Mouse (Mus musculus): ENCODE results near the gene Edn3. TPM values are rescaled to one million over a fixed set of nuclear protein-coding genes. Genes with fewer than 3 reads are reported as not detected.

Edn3 gene
- total and polyA plus RNA-seq, 3 experiments: not detected

- dilution Hi-C loops (cut with MboI; ENCODE audit: extremely low pct_ligation_motif_present, extremely low pct_unique_long_range_greater_than_20kb, low sequenced_read_pairs) (no loop called here), in situ Hi-C loops (cut with MboI; ENCODE audit: low pct_ligation_motif_present, low pct_unique_long_range_greater_than_20kb, low sequenced_read_pairs) (no loop called here)
- Histone ChIP-seq H3K27ac (ENCODE audit: insufficient read depth, low read depth) (no peak overlapping the region), H3K9ac (ENCODE audit: insufficient read depth, low read depth) (no peak overlapping the region), H3K27me3 (replicated peaks) (peaks cover 47% of the 10 kb centered on the region), H3K4me1 (ENCODE audit: control insufficient read depth in 1 of 2, insufficient read depth in 2 of 2) (no peaks in the 10 kb centered on the region), H3K4me2 (ENCODE audit: insufficient read depth, low read depth, poor library complexity, severe bottlenecking) (no peak overlapping the region), H3K9me3 (replicated peaks; ENCODE audit: low read length) (no peaks in the 10 kb centered on the region), H3K79me2 (replicated peaks; ENCODE audit: control insufficient read depth, extremely low read depth, insufficient read depth, poor library complexity, severe bottlenecking) (no peaks in the 10 kb centered on the region), H3K4me3 (replicated peaks in 1 of 3; ENCODE audit: low read depth in 2 of 3, low read length in 2 of 3, poor library complexity in 1 of 3) (no peak overlapping the region), H3K36me3 (replicated peaks in 1 of 2; ENCODE audit: control insufficient read depth in 1 of 2, insufficient read depth in 1 of 2, low read length in 1 of 2) (no peaks in the 10 kb centered on the region)
- TF ChIP-seq BHLHE40 (IDR thresholded peaks at IDR 0.05; ENCODE audit: low read depth, low read length) (no peak), NELFE (IDR thresholded peaks at IDR 0.05; ENCODE audit: low read depth, low read length) (no peak), JUN (IDR thresholded peaks at IDR 0.05; ENCODE audit: insufficient read depth, low read depth, low read length) (no peak), ZC3H11A (IDR thresholded peaks at IDR 0.05; ENCODE audit: low read depth, low read length) (no peak), MYC (IDR thresholded peaks at IDR 0.05; ENCODE audit: low read depth, low read length) (no peak), MXI1 (IDR thresholded peaks at IDR 0.05; ENCODE audit: low read depth, low read length) (no peak), USF2 (conservative IDR thresholded peaks at IDR 0.05; ENCODE audit: low read depth, low read length) (no peak), ELF1 (IDR thresholded peaks at IDR 0.05; ENCODE audit: low read depth, low read length) (no peak), GABPA (IDR thresholded peaks at IDR 0.05; ENCODE audit: insufficient replicate concordance, low read depth, low read length) (no peak), MAFK (IDR thresholded peaks at IDR 0.05; ENCODE audit: insufficient replicate concordance, low read length) (no peak), JUND (conservative IDR thresholded peaks at IDR 0.05; ENCODE audit: low read depth, low read length) (no peak), ZKSCAN1 (IDR thresholded peaks at IDR 0.05; ENCODE audit: borderline replicate concordance, low read depth, low read length) (no peak), KAT2A (IDR thresholded peaks at IDR 0.05; ENCODE audit: insufficient replicate concordance, low read length) (no peak), POLR2A (IDR thresholded peaks at IDR 0.05; ENCODE audit: low read depth, low read length) (no peak), USF1 (IDR thresholded peaks at IDR 0.05; ENCODE audit: low read depth, low read length) (no peak)
- no peak for DNase-seq (ENCODE audit: extremely low read depth)
These were observed 59.9 kb downstream of the Edn3 start for GRCm38 (mm10) chr2:174820286-174820685.

GRCm38 (mm10) chr2:174827829-174828228, 67.4 kb downstream of the Edn3 start:
- TF ChIP-seq MAX (IDR thresholded peaks at IDR 0.05; ENCODE audit: low read length) (no peak), USF2 (conservative IDR thresholded peaks at IDR 0.05; ENCODE audit: low read depth, low read length) (no peak), ELF1 (IDR thresholded peaks at IDR 0.05; ENCODE audit: low read depth, low read length) (no peak), SMC3 (IDR thresholded peaks at IDR 0.05; ENCODE audit: low read depth, low read length) (no peak), E2F4 (IDR thresholded peaks at IDR 0.05; ENCODE audit: insufficient replicate concordance, low read depth, low read length) (no peak), ZC3H11A (IDR thresholded peaks at IDR 0.05; ENCODE audit: low read depth, low read length) (no peak), TBP (conservative IDR thresholded peaks at IDR 0.05; ENCODE audit: low read depth, low read length) (no peak), CTCF (conservative IDR thresholded peaks at IDR 0.05 in 1 of 2, IDR thresholded peaks at IDR 0.05 in 1 of 2; ENCODE audit: low read depth in 2 of 2, low read length in 2 of 2) (no peak), JUN (IDR thresholded peaks at IDR 0.05; ENCODE audit: insufficient read depth, low read depth, low read length) (no peak), NELFE (IDR thresholded peaks at IDR 0.05; ENCODE audit: low read depth, low read length) (no peak), BHLHE40 (IDR thresholded peaks at IDR 0.05; ENCODE audit: low read depth, low read length) (no peak), UBTF (IDR thresholded peaks at IDR 0.05; ENCODE audit: low read depth, low read length) (no peak), GABPA (IDR thresholded peaks at IDR 0.05; ENCODE audit: insufficient replicate concordance, low read depth, low read length) (no peak), EP300 (IDR thresholded peaks at IDR 0.05; ENCODE audit: low read length) (no peak), NRF1 (IDR thresholded peaks at IDR 0.05; ENCODE audit: low read depth, low read length) (no peak), JUND (conservative IDR thresholded peaks at IDR 0.05; ENCODE audit: low read depth, low read length) (no peak), POLR2A (IDR thresholded peaks at IDR 0.05; ENCODE audit: low read depth, low read length) (no peak)
- H3K27ac ChIP-seq (ENCODE audit: insufficient read depth, low read depth): no peak overlapping the region
- H3K36me3 ChIP-seq (replicated peaks in 1 of 2; ENCODE audit: control insufficient read depth in 1 of 2, insufficient read depth in 1 of 2, low read length in 1 of 2): no peaks in the 10 kb centered on the region
- no peaks in the 10 kb centered on the region for H3K9me3 ChIP-seq (replicated peaks; ENCODE audit: low read length)
- DNase-seq (ENCODE audit: extremely low read depth): no peak
- in situ Hi-C loops (cut with MboI; ENCODE audit: low pct_ligation_motif_present, low pct_unique_long_range_greater_than_20kb, low sequenced_read_pairs): no loop called here
- no peaks in the 10 kb centered on the region for H3K4me1 ChIP-seq (ENCODE audit: control insufficient read depth in 1 of 2, insufficient read depth in 2 of 2)
- H3K79me2 ChIP-seq (replicated peaks; ENCODE audit: control insufficient read depth, extremely low read depth, insufficient read depth, poor library complexity, severe bottlenecking): no peaks in the 10 kb centered on the region
- dilution Hi-C loops (cut with MboI; ENCODE audit: extremely low pct_ligation_motif_present, extremely low pct_unique_long_range_greater_than_20kb, low sequenced_read_pairs): no loop called here
- peaks cover 13% of the 10 kb centered on the region for H3K27me3 ChIP-seq (replicated peaks)
- no peak overlapping the region for H3K4me2 ChIP-seq (ENCODE audit: insufficient read depth, low read depth, poor library complexity, severe bottlenecking)
- H3K9ac ChIP-seq (ENCODE audit: insufficient read depth, low read depth): no peak overlapping the region
- H3K4me3 ChIP-seq (replicated peaks in 1 of 3; ENCODE audit: low read depth in 2 of 3, low read length in 2 of 3, poor library complexity in 1 of 3): no peak overlapping the region
